Mouse (Mus musculus) ES-Bruce4 (cell line): ENCODE results near the gene Anxa11.

Experiments
- CTCF ChIP-seq: IDR thresholded peaks from one replicate; pipeline ENCODE4 v1.8.1; 2011; ENCODE audit warnings: low read depth, low read length
- EP300 ChIP-seq: IDR thresholded peaks from 2 replicates; pipeline ENCODE4 v1.6.1; 2011; ENCODE audit warnings: low read depth, low read length; ENCODE audit not compliant: insufficient read depth
- POLR2A ChIP-seq: IDR thresholded peaks from one replicate; pipeline ENCODE4 v1.8.1; 2011; ENCODE audit warnings: low read length; ENCODE audit not compliant: insufficient read depth

DNA sequence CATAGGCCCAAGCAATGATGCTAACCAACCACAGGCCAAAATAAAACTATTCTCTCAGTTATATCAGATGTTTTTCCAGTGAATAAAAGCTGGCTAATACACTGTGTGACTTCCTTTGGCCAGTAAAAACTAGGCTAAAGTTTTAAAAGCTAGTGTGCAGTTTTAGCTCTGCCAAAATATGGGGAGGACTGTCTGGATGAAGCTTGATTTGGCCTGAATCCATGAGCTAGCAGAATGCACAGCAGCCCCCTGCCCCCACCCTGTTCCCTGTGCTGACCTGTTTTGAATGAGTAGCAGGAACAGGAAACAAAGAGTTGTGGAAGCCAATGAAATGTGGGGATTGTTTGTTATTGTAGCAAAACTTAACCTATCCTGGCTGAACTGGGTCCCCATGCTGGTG is 39.4 kb upstream of the Anxa11 start:
- no peak for TF ChIP-seq POLR2A
- TF ChIP-seq CTCF, result no peak
- no peak for TF ChIP-seq EP300
